Mouse (Mus musculus) forelimb bud, embryonic 11.5 days (tissue): ENCODE results near the gene Zc3hc1.
A peak's percentile ranks its signal among the peaks of the same experiment; 100 is the strongest.
"Not testable (repeated sequence)": the region's sequence is repeated elsewhere in the genome, so short reads cannot be mapped to it uniquely, and the experiment has no call there.

Source experiments
- DNase-seq: peaks from one replicate; pipeline ENCODE4 v3.0.0-alpha.2; 2012; ENCODE audit warnings: low read depth, low spot score

Gene Zc3hc1

DNA sequence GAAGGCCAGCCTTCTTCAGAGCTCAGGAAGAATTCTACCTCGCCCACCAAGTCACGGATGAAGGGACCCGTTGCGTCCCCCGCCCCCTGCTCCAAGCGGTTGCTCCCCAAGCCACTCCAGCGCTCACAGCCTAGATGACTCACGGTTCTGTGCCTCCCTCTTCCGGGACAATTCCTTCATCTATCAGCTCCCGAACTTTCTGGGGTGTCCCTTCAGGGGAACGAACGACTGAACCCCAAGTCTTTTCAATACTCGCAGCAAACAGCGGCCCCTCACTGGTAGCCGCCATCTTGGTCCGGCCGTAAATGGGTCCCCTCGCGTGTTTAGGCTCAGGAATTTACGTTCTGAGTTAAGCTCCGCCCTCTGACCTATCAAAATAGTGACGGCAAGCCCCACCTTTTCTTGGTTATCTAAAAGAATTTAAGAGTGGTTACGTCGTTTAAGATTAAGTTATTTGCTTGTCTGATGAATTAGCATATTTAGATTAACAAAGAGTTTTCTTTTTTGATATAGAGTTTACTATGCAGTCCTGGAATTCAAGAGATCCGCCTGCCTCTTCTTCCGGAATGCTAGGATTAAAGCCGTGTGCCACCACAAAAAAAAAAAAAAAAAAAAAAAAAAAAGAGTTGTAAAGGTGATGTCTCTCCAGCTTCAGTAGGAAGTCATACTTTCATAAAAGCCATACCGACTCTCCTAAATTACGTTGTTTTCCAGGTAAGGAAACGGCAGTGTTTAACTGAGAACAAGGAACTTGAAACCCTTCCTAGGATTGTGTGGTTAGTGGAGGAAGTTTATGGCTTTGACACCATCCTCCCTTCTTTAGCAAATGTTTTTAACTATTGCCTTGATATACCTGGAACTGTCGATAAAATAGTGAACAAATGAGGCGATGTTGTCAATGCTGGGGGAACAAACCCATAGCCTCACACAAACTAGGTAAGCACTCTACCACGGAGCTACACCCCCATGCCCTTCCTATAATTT, at the start of gene Zc3hc1:
Gene Zc3hc1, minus strand, starts transcription at position 315 of the 984 bp plus-strand sequence.
- DNase-seq, result peak; percentile 86

DNA sequence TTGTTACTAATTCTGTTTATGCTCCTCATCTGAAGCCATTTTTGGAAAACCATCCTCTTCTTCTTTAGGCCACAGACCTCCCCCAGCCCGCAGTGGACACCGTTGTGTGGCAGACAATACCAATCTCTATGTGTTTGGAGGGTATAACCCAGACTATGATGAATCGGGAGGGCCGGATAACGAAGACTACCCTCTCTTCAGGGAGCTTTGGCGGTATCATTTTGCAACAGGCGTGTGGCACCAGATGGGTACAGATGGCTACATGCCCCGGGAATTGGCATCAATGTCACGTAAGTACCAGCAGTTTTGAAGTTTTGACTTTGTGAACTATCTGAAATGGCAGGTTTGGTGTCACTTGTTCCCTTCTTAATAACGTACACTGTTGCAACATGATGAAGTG, 48.7 kb upstream of the Zc3hc1 start:
- DNase-seq, result no peak

DNA sequence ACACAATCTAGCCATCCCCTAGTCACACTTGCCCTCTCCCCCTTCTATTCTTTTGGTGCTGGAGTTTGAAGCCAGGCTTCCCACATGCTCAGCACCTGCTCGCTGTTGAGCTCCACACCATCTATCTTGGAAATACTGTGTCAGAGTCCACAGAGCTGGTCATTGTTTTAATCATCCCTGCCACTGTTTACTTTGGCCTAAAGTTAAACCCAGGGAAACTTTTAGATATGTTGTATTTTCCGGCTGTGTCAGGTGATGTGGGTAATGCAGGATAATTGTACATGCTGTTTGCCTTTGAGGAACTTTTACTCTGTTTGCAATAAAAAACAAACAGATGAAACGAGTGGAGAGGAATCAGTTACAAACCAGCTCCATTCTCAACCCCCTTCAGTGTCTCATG, 46.2 kb upstream of the Zc3hc1 start:
- DNase-seq, result no peak

DNA sequence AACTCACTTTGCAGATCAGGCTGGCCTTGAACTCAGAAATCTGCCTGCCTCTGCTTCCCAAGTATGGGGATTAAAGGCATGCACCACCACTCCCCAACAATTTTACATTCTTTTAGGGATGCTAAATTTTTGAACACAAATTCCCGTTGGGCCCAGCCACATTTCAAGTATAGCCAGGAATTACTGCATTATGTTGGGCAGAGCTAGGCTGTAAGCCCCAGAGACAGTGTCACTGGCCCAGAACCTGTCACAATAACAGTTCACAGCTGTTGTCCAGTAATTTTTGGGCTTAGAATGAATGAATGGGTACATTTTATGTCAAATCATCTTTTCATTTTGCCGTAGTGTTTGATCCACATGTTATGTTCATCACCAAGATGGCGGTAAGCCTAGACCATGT, 45.6 kb upstream of the Zc3hc1 start:
- no peak for DNase-seq

DNA sequence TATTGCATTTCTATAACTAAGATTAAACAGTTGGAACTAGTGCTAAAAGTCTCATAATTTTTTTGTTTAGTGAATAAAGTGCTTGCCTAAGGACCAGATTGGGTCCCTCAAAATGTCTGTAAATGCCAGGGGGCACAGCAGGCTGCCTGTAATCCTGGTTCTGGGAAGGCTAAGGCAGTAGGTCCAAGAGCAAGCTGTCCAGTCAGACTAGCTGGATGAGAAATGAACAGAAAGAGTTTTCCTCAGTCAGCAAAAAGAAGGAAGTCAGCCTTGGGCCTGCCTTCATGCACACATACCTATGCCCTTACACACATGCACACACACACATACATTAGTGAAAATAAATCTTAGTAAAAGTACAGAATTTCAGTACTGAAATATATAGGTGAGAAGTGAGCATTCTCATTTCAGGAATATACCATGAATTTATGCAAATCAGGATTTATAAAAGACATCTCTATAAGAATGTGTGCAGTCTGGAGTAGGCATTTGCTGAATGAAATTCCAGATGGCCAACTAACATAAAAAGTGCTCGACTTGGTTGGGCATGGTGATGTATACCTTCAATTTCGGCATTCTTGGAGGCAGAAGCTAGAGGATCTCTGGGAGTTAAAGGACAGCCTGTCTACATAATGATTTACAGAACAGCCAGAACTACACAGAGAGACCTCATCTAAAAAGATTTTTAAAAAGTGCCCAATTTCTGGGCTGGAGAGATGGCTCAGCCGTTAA, 41.8 kb upstream of the Zc3hc1 start:
- DNase-seq, result peak; percentile 14

DNA sequence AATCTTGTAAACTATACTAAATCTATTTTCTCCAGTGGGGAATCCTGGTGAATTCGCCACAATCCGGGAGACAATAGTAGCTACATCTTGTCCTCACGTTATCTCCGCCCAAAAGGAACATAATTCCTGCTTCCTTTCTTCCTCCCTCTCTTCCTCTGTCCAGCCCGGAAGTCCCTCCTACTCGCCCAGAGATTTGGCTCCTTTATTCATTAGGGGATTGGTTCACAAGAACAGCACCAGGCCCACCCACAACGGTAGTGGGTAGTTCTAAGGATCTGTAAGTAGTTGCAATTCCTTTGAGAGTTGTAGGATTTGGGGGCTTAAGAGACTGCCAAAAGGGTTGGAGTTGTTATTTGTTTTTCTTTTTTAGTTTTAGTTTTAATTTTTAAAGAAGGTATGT, 26.0 kb upstream of the Zc3hc1 start:
- DNase-seq, result no peak

DNA sequence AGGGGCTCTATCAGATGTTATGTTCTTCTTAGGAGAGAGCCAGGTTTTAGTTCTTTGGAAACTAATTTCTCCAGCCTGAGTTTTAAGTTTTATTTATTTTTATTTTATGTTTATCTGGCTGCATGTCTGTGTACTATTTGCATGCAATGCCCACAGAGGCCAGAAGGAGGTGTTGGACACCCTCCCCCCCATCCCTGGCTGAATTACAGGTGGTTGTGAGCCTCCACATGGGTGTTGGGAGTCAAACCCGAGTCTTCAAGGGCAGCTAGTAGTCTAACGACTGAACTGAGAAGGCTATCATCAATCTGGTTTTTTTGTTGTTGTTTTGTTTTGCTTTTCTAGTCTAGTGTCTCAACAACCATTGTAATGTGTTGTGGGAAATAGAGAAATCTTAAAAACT, 25.3 kb upstream of the Zc3hc1 start:
- DNase-seq, result no peak

DNA sequence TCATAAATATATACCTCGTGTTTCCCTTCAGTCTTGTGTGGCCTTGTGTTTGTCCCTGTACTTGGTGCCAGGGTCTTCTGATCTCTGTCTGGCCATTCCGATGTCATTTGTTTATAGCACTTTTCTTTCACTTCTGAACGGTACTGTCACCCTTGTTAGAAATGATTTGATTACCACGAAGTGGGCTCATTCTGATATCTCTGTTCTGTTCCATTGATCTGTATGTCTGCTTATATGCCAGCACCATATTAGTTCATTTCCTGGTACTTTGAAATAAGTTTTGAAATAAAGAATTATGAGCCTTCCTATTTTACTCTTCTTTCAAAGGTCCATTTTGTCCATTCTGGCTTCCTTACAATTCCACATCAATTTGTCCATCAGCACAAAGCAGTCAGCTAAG, 20.5 kb upstream of the Zc3hc1 start:
- DNase-seq, result no peak

DNA sequence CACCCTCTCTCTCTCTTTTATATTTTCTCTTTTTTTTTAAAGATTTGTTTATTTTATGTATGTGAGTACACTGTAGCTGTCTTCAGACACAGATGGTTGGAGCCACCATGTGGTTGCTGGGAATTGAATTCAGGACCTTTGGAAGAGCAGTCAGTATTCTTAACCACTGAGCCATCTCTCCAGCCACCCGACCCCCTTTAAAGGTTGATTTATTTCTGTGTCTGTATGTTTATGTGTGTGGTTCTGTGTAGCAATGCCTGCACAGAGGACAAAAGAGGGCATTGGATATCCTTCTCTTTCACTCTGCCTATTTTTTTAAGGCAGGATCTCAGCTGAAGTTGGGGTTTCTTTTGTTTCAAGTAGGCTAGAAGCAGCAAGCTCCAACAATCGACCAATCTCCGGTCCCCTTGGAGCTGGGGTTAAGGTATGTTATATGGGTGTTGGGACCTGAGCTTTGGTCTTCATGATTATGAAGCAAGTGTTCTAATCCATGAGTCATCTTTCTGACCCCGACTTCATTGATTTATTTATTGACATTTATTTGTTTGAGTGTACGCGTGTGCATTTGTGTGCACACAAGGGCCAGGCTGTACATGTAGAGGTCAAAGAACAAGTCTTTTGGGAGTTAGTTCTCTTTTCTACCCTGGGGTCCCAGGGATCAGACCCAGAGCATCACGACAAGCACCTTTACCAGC, 18.7 kb upstream of the Zc3hc1 start:
- DNase-seq, result no peak

DNA sequence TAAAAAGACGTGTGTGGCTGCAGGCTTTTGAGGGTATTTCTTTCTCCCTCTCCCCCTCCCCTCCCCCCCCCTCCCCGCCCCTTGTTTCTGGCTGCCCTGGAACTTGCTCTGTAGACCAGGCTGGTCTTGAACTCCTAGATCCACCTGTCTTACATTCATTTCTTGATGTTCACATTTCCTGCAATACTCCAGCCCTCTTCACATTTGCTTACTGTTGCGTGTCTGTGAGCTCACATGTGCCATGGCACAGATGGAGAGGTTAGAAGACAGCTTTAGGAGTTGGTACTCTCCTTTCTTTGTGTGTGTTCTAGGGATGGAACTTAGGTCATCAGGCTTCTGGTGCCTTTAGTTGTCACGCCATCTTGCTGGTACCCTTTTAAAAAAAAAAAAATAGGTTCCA, 17.4 kb upstream of the Zc3hc1 start:
- DNase-seq, result no peak

DNA sequence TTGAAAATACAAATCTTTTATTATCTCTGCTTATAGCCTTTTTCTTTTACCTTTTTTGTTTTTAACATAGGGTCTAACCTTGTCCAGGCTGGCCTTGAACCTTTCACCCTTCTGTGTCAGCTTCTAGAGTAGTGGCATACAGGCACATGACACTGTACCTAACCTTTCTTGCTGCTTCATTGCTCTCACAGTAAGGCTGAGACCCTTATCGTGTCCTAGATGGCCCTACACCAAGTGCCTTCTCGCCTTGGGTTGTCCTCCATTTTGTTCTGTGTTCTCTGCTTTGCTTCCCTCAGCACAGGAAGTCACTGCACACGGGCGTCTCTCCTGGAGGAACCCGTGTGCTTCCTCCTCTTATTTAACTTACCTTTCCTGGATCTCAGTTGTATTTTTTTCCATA, 13.8 kb upstream of the Zc3hc1 start:
- no peak for DNase-seq

DNA sequence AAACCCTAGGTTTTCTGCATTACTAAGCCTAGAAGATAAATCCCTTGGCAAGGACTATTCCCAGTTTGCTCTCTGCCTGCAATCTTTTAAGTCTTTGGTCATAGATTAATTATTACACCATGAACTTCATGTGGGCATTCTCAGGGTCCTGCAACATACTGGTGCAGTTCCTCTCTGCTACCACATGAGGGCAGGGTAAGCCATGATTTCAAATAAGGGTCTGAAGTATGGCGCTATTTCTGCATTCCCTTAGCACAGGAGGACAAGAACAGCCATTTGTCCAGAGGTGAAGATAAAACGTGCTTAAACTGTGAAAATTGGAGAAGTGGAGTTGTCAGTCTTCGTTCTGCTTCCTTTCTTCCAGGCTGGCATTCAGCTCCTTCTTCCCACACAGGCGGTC, 12.6 kb upstream of the Zc3hc1 start:
- peak; percentile 86 for DNase-seq

DNA sequence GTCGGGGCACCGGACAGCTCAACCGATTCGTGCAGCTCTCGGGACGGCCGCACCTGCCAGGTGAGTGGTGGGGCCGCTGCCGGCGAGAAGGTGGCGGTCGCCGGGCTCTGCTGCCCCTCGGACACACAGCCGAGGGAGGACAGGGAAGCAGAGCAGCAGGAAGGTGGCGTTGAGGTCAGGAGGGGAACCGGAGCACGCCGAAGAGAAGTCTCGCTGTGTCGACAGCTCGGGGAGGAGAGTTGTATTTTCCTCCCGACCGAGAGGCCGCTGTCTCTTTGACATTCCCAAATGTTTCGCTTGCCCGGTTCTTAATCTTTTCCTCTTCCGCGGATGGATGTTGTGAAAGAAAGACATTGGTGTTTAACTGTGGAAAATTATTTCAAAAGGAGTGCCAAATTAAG, 11.3 kb upstream of the Zc3hc1 start:
- peak; percentile 16 for DNase-seq

DNA sequence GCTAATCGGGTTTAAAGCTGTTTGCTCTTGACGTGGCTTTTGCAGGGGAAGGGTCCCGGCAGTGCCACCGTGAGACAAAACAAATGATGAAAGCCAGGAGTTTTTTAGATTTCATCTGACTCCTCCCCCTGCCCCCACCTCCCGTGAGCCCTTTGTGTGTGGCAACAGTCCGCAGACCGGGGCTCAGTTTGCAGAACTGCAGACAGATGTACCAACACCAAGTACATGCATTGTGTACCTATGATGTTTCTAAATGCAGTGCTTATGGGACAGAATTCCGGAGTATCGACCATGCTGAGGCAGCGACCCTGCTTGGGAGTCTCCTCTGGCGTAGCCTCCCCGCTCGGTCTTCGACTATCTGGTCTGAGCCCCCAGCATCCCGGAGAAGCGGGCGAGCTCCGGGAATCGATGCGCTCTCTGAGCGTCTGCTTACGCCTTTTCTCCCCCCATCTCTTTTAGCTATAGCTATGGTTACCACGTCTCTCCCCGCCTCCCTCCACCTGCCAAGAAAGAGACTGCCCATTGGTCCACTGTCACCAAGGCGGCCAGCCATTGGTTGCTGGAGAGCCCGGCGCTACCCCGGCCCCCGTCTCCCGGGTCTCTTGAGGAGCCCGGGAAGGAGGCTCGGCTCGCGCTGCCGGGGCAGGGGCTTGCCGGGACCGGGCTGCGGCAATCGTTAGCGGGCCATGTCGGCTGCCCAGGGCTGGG, 10.6 kb upstream of the Zc3hc1 start, which contains the start of gene Klhdc10:
Gene Klhdc10, plus strand, starts transcription at position 561 of the 708 bp plus-strand sequence.
- peak; percentile 100 for DNase-seq

DNA sequence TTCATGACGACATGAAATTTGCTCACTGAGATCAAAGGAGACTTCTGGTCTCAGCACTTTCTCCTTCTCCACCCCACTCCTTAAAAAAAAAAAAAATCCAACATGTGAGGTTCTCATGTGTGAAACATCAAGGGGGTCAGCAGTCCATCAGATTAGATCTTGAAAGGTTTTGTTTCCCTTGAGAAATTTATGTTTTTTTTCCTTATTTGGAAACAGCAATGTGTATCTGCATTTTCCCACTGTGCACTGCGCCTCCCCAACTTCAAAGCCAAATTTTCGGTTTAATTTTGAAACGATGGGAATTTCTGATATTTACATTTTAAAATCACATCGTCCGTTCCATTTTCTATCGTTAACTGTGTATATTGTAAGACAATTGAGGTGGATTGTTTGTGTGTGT, 9.9 kb upstream of the Zc3hc1 start:
- DNase-seq, result peak; percentile 13

DNA sequence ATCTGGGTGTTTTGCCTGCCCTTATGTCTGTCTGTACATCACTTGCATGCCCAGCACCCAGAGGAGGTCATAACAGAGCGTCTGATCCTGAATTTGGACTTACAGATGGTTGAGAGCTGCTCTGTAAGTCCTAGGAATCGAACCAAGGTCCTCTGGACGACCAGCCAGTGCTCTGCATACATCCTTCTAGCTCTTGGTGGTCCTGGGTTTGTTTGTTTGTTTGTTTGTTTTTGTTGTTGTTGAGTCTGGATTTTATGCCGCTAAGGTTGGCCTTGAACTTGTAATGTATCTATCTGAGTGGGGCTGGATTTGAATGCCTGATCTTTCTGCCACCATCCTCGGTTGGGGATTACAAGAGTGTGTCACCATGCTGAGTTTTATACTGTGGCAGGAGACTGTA, 9.3 kb upstream of the Zc3hc1 start:
- DNase-seq, result no peak

DNA sequence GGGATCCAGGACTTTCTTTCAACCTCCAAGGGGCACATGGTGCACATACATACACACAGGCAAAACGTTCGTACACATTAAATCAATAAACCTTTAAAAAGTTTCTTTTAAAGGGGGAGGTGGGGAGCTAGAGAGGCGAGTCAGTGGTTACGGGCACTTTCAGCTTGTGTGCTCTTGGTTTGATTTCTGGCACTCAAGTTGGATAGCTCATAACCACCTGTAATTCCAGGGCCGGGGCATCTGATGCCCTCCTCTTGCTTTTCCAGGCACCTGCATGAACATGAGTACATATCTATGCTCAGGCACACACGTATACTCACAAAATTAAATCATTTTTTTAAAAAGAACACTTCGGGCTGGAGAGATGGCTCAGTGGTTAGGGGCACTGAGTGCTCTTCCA, 1.2 kb upstream of the Zc3hc1 start:
- no peak for DNase-seq

DNA sequence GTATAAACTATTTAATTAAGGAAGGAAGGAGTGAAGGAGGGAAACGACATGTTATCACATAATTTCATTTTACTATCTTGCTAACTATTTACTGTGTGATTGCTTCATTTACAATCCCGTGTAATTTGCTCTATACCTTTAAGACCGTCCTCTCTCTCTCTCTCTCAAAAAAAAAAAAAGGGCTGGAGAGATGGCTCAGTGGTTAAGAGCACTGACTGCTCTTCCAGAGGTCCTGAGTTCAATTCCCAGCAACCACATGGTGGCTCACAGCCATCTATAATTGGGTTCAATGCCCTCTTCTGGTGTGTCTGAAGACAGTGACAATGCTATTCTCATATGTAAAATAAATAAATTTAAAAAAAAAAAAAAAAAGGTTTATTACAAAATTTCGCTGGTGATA, 557 bp downstream of the Zc3hc1 start:
- DNase-seq, result not testable (repeated sequence)

DNA sequence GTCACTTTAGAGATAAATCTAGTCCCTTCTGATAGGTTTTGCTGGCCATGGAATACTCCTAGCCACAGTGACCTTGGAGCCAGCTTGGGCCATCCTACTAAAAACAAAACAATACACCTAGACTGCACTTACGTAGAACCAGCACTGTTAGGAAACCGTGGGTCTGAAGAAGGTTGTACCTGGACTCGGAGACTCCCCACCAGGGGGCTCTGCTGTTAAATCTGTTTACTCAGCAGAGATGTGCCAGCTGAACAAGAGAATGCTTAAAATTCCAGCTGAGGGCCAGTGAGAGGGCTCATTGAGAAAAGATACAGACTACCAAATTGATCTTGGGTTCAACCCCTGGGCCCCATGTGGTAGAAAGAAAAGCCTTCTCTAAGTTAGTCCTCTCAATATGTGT, 9.7 kb downstream of the Zc3hc1 start:
- peak; percentile 28 for DNase-seq

DNA sequence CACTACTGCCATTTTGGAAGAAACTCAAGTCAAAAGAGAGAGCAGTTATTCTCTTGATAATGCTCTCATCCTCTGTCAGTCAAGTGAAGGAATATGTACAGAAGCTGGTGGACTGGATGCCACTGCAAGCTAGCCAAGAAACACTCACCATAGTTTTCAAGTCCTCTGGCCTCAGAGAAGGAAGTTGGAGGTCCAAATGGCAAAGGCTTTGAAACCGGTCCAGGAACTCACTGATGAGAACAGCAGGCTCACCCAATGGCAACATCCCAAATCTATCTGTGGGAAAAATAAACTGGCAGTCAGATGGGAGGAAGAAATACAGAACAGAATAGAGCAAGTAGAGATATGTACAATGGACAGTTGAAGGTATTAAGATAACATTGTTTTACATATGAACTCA, 15.0 kb downstream of the Zc3hc1 start:
- DNase-seq, result no peak

DNA sequence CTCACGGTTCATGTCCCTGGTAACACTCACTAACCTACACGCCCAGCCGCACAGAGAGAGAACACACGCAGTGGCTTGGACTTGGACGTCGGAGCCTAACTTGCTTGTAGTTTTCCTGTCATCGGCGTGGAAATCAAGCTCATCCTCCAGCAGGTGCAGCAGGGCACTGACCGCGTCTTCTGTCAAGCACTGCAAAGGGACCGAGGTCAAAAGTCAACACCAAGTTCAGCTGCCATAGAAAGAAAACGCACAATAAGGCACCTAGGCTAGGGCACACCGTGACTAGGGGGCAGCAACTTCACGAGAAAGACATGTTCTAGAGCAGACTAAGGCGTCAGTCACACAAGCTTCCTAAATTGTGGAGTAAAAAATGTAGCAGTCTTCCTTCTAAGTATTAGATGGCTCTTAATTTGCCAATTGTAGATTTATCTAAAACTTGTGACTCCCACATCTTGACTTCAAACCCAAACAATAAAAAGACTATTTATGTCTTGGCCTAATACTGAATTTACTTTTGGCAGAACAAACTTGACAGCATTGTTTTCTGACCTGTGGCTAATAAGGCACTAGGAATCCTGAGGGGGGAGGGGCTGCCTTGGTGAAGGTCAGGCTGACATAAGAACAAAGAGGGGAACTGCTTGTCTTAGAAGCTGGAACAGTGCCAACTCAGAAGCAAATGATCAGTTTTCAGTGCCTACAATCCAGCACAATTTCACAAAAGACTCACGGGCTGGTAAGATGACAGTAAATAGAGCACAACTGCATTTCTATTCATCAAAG, 15.9 kb downstream of the Zc3hc1 start:
- no peak for DNase-seq
